In genomic region chr4:86884945-86885344, GRCm38 (mm10) we compare ENCODE assay signal across 9 mouse cellular contexts. TPM values are rescaled to one million over a fixed set of nuclear protein-coding genes. Genes with fewer than 3 reads are reported as not detected.
DNase-seq lines count a peak whose midpoint lies in the region; ATAC-seq and TF ChIP-seq lines count a peak whose summit lies in the region.
"Had no signal": no experiment of that assay in that cellular context is flagged by ENCODE, and none has a peak within 500 bp of the region (broad histone marks: within the 10 kb centered on the region; RNA-seq: fewer than 3 reads in every experiment).

No protein-coding gene starts in this region.

- no peaks in the 10 kb centered on the region for H3K27me3 ChIP-seq in heart, postnatal 0 days (ENCODE audit: control insufficient read depth, insufficient read depth, low read length)
- no peaks in the 10 kb centered on the region for H3K27me3 ChIP-seq in stomach, postnatal 0 days (ENCODE audit: control insufficient read depth, insufficient read depth, low read length)
- H3K27me3 ChIP-seq: heart, embryonic 13.5 days had no signal

- H3K4me2 ChIP-seq in heart, postnatal 0 days (ENCODE audit: low read depth, low read length), result no peak overlapping the region
- no peak overlapping the region for H3K4me2 ChIP-seq in stomach, postnatal 0 days (replicated peaks; ENCODE audit: low read depth)

- H3K9ac ChIP-seq in heart, postnatal 0 days (replicated peaks; ENCODE audit: low read depth, low read length), result no peak overlapping the region
- H3K9ac ChIP-seq in stomach, postnatal 0 days (ENCODE audit: low read length), result no peak overlapping the region

- peaks cover 3% of the 10 kb centered on the region; the same call in 1 of the 2 replicates for H3K4me1 ChIP-seq in heart, postnatal 0 days (ENCODE audit: control insufficient read depth, insufficient read depth)
- peaks cover 15% of the 10 kb centered on the region for H3K4me1 ChIP-seq in lung, adult 2 months (ENCODE audit: control insufficient read depth, insufficient read depth, low read length)
- H3K4me1 ChIP-seq in stomach, postnatal 0 days (replicated peaks; ENCODE audit: control insufficient read depth, insufficient read depth), result no peaks in the 10 kb centered on the region

- whole genome bisulfite sequencing in heart, postnatal 0 days, result 56% methylated on average over 4 of the region's 4 CpGs
- 40% methylated on average over 4 of the region's 4 CpGs for WGBS in lung, adult 2 months
- WGBS in stomach, postnatal 0 days, result 70% methylated on average over 4 of the region's 4 CpGs

- H3K27ac ChIP-seq in heart, postnatal 0 days (ENCODE audit: low read depth), result no peak overlapping the region
- H3K27ac ChIP-seq in stomach, postnatal 0 days (replicated peaks), result no peak overlapping the region

- H3K36me3 ChIP-seq in heart, postnatal 0 days (replicated peaks; ENCODE audit: control insufficient read depth, insufficient read depth, low read length), result 0 out of 2 replicates have a peak, but pooled peaks cover 5% of the 10 kb centered on the region
- no peaks in the 10 kb centered on the region for H3K36me3 ChIP-seq in stomach, postnatal 0 days (ENCODE audit: control insufficient read depth, insufficient read depth, low read length)

- DNase-seq in cerebellum, postnatal 10 days, result peak; percentile 36 to 52
- DNase-seq in cerebellum, adult 8-10 months, result no peak
- DNase-seq in ovary, postnatal 14 days (ENCODE audit: low spot score), result peak; percentile 14
- no peak for DNase-seq in ovary, postnatal 10 days (ENCODE audit: low spot score)
- no peak for DNase-seq in heart, postnatal 0 days (ENCODE audit: low spot score)
- DNase-seq in lung, adult 2 months, result no peak
- peak; percentile 50 for DNase-seq in stomach, postnatal 0 days (ENCODE audit: low spot score)
- DNase-seq in left cerebral cortex, adult 18-20 months (ENCODE audit: low spot score in 2 of 2), result no peak

- no peak for ATAC-seq in heart, postnatal 0 days (ENCODE audit: insufficient read depth, low read depth)
- no peak for ATAC-seq in stomach, postnatal 0 days (ENCODE audit: low FRiP score, low TSS enrichment)

- peak; percentile 52 for TF ChIP-seq CTCF in heart, postnatal 0 days (IDR thresholded peaks at IDR 0.05; ENCODE audit: low read depth)
- TF ChIP-seq CTCF in lung, adult 2 months (IDR thresholded peaks at IDR 0.05; ENCODE audit: insufficient read depth, low read length), result peak; percentile 57
- peak; percentile 72 for TF ChIP-seq CTCF in stomach, postnatal 0 days (IDR thresholded peaks at IDR 0.05; ENCODE audit: low read depth)

- no peak for TF ChIP-seq EP300 in heart, postnatal 0 days (IDR thresholded peaks at IDR 0.05; ENCODE audit: low read depth)
- TF ChIP-seq EP300 in stomach, postnatal 0 days (optimal IDR thresholded peaks at IDR 0.05), result no peak

- no peaks in the 10 kb centered on the region for H3K9me3 ChIP-seq in heart, postnatal 0 days (replicated peaks; ENCODE audit: control insufficient read depth, low read length)
- no peaks in the 10 kb centered on the region for H3K9me3 ChIP-seq in stomach, postnatal 0 days (ENCODE audit: control insufficient read depth, low read length)
- H3K9me3 ChIP-seq: heart, embryonic 13.5 days had no signal

- no peak for TF ChIP-seq POLR2A in lung, adult 2 months (IDR thresholded peaks at IDR 0.05; ENCODE audit: borderline replicate concordance, extremely low read depth, low read depth, low read length)

- H3K4me3 ChIP-seq in heart, postnatal 0 days (ENCODE audit: low read depth, low read length), result no peak overlapping the region
- H3K4me3 ChIP-seq in lung, adult 2 months (replicated peaks; ENCODE audit: extremely low read depth, low read depth, low read length), result no peak overlapping the region
- no peak overlapping the region for H3K4me3 ChIP-seq in stomach, postnatal 0 days (ENCODE audit: low read depth, low read length)

RNA-seq across cellular contexts. Expression of gene Acer2, which starts 10.7 kb away (rescaled TPM):
- 42.9 and 71.1 TPM in 2 replicates for total RNA-seq in heart, postnatal 0 days (2014; rRNA removed; ENCODE audit: low replicate concordance)
- polyA plus RNA-seq in heart, postnatal 0 days (2015; fragmentation: Nextera tagmentation; extraction: Ambion mirVana), result 21.3 and 23.4 TPM in 2 replicates
- 179 and 323 TPM in 2 replicates for polyA plus RNA-seq in lung, adult 2 months (2012; rRNA removed)
- 15.9 and 16.2 TPM in 2 replicates for polyA plus RNA-seq in stomach, postnatal 0 days (2015; fragmentation: Nextera tagmentation; extraction: Ambion mirVana)
- total RNA-seq in left cerebral cortex, adult 18-20 months (2021), result 1 to 10 TPM; 4.4 to 9.5 TPM

RNA-seq across cellular contexts. Expression of gene Rps6, which starts 27.7 kb away (rescaled TPM):
- total RNA-seq in heart, postnatal 0 days (2014; rRNA removed; ENCODE audit: low replicate concordance), result 1,057 and 1,230 TPM in 2 replicates
- 324 and 335 TPM in 2 replicates for polyA plus RNA-seq in heart, postnatal 0 days (2015; fragmentation: Nextera tagmentation; extraction: Ambion mirVana)
- 405 and 533 TPM in 2 replicates for polyA plus RNA-seq in lung, adult 2 months (2012; rRNA removed)
- polyA plus RNA-seq in stomach, postnatal 0 days (2015; fragmentation: Nextera tagmentation; extraction: Ambion mirVana), result 601 and 619 TPM in 2 replicates
- total RNA-seq in left cerebral cortex, adult 18-20 months (2021), result 100 to 1,000 TPM; 437 to 446 TPM

Comparison
In these comparisons a context has a peak if more than half of its experiments do, and no peak if none do; other contexts are left out.
1. DNase-seq: peak in cerebellum, postnatal 10 days (2 of 2), ovary, postnatal 14 days (single experiment) and stomach, postnatal 0 days (single experiment); none in cerebellum, adult 8-10 months (single experiment), ovary, postnatal 10 days (single experiment), heart, postnatal 0 days (single experiment), lung, adult 2 months (single experiment) and left cerebral cortex, adult 18-20 months (0 of 2).
2. Peak in every context shown above with its lines, with median percentiles within 50 percentile points of each other: CTCF ChIP-seq.